Mouse (Mus musculus): ENCODE data around the gene 2900011O08Rik. TPM values are rescaled to one million over a fixed set of nuclear protein-coding genes. Genes with fewer than 3 reads are reported as not detected.

Gene 2900011O08Rik
- total RNA-seq, 2 experiments from 2014 or later, result not detected

GRCm38 (mm10) chr16:14003386-14004130, 17.2 kb downstream of the 2900011O08Rik start:
- ATAC-seq (replicated peaks; ENCODE audit: poor library complexity, severe bottlenecking), result no peak

DNA sequence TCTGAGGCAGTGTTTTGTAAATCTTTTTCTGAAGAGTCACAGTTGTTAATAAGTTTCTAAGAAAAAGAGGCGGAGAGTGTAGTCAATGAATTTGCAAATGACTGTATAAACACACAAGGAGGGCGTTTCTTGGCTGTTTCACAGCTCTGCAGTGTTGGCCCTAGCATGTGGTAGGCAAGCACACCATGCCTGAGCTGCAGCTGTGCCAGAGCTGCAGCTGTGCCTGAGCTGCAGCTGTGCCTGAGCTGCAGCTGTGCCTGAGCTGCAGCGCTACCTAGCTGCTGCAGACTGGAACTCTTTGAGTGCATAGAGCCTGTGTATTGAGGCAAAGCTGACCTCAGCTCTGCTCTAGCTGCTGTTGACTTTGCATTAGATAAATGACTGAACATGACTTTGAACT, 17.8 kb downstream of the 2900011O08Rik start:
- peak; percentile 48; the same call in 1 of the 2 replicates for ATAC-seq (replicated peaks; ENCODE audit: poor library complexity, severe bottlenecking)

DNA sequence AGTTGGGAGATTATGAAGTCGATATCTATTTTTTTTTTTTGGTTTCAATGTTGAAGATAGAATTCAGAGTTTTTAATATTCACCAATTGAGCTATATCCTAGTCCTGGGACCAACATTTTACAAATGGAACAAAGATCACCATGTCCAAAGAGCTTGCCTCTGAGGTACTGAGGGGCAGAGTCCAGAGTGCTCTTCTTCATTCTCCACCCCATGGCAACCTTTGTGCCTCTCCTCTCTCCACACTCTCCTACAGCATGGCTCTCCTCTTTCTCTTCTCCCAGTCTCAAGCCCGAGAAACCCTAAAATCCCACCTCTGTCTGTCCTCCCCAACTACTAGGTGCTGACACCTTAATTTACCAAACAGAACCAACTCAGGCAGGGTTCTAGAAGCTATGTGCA, 18.3 kb downstream of the 2900011O08Rik start:
- no peak for ATAC-seq (replicated peaks; ENCODE audit: poor library complexity, severe bottlenecking)

- no peak for ATAC-seq (replicated peaks; ENCODE audit: poor library complexity, severe bottlenecking)
These were observed 18.9 kb downstream of the 2900011O08Rik start for GRCm38 (mm10) chr16:14005266-14005665.

- ATAC-seq (replicated peaks; ENCODE audit: poor library complexity, severe bottlenecking), result no peak
These were observed 21.7 kb downstream of the 2900011O08Rik start for GRCm38 (mm10) chr16:14008081-14008480.

DNA sequence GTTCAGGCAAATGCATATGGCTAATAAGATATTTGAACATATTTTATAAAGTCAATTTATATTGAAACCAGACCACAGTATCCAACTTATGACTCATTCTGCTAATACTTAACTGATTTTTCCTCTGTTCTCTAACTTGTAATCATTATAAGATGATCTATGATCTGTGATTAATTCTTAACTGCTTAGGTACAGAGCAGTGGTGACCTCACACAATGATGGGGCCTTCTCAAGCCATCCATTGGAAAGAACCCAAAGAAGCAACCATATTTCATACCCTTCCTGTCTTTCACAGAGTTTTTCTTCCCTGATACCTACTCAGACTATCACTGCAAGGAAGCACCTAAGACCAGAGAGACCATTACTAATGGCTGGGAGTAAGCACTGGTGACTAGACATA, 22.3 kb downstream of the 2900011O08Rik start:
- ATAC-seq (replicated peaks; ENCODE audit: poor library complexity, severe bottlenecking), result no peak

GRCm38 (mm10) chr16:14009966-14010365, 23.6 kb downstream of the 2900011O08Rik start:
- ATAC-seq (replicated peaks; ENCODE audit: poor library complexity, severe bottlenecking), result no peak

DNA sequence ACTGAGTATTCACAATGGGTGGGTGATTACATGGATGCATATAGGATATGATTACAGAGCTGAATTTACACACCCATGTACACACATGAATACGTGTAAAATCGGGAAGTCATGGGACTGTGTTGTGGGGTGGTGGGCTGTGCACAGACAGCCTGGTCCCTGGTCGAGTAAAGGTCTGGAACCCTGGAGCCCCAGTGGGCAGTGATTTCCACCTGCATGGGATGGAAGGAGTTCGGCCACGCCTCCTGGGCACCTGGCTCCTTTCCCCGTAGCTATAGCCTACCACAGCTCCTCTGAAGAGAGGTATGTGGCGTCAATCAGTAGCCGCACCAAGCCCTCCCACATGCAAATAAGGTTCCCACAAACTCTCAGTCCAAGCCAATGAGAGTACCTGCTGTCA, 30.9 kb downstream of the 2900011O08Rik start:
- no peak for ATAC-seq (replicated peaks; ENCODE audit: poor library complexity, severe bottlenecking)

DNA sequence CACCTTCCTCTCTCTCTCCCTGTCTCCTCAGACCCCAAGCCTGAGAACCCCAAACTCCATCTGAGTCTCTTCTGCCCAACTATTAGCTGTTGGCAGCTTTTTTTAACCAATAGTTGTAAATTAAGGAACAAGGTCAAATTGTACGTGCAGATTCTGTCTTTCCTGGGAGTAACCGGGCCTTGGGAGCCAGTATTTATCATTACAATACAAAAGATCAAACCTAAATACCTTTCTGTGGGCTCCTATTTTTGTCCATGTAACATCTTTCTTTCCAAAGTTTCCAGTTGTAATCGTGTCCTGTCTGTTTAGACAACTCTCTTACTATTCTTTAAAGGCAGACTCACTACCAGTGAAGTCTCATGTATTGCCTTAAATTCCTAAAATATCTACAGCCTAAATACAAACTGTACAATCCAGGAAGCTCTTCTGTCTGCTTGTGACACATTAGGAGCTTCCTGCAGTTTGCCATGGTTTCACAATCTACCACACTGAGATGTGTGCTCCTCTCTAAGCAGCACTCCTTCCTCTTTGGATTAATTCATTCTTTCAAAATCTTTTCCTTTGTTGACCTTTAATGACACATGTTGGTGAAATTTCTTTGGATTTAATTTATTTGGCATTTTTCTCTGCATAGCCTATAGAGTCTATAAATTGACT, 34.9 kb downstream of the 2900011O08Rik start:
- peak; percentile 99 for ATAC-seq (replicated peaks; ENCODE audit: poor library complexity, severe bottlenecking)

- no peak for ATAC-seq (replicated peaks; ENCODE audit: poor library complexity, severe bottlenecking)
These were observed 38.9 kb downstream of the 2900011O08Rik start for GRCm38 (mm10) chr16:14025091-14025990.

DNA sequence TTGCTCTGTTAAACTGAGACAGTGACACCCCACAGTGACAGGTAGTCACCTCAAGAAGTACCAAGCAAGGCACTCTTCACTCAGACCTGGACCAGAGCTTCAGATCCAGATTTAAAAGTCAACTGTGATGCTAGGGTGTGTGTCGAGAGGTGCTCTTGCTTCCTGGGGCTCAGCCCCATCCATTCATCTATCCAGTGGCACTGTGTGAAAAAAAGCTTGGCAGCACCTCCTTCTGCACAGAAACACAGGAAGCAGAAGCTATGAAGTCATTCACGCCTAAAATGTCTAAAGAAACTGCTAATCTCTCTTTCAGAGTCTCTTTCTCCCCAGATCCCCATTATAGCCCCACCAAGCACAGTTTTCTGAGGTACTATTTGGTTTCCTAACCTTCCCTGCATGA, 42.7 kb downstream of the 2900011O08Rik start:
- no peak for ATAC-seq (replicated peaks; ENCODE audit: poor library complexity, severe bottlenecking)

DNA sequence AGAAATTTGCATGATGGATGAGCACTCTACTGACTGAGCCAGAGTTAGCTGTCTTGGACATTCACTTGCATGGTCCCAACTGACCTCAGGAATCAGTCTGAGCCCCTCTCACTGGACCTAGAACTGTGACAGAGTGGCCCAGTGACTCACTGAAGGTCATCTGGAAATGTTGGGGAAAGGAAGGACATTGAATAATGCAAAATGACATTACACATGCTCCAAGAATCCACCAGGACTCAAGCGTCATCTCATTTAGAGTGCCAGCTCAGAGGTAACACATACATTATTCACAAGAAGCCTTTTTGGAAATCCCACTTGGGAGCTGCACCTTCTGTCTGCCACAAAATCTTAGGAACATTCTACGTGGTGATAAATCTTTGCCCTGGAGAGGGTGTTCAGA, 43.4 kb downstream of the 2900011O08Rik start:
- ATAC-seq (replicated peaks; ENCODE audit: poor library complexity, severe bottlenecking), result no peak

DNA sequence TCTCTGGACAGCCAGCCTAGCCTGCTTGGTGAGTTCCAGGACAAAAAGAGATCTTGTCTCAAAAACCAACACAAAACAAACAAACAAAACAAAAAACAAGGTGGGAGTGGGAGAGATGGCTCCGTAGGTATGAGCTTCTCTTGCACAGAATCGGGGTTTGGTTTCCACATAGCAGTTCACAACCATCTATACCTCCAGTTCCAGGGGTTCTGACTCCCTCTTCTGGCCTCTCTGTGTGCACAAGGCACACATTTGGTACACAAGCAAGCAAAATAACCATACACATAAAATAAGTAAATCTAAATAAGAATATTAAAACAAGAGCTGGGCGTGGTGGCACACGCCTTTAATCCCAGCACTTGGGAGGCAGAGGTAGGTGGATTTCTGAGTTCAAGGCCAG, 44.2 kb downstream of the 2900011O08Rik start:
- no peak for ATAC-seq (replicated peaks; ENCODE audit: poor library complexity, severe bottlenecking)

DNA sequence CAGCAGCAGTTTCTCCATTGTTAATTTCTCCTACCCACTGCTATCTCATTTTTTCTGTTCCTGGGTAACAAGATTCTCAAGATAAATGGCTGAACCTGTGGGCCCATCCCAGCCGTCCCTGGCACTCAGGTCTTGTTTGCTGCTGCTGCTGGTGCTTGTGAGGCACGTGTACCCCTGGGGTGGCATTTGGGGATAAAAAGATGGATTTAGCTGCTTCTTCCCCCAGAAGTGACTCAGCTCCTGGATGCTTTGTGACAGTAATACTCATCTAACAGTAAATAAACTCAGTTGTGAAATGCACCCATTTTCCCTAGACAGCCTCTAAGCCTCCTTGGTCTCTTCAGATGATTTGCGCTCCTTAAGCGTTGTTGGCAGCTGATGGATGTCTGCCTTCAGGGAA, 46.7 kb downstream of the 2900011O08Rik start:
- no peak for ATAC-seq (replicated peaks; ENCODE audit: poor library complexity, severe bottlenecking)

DNA sequence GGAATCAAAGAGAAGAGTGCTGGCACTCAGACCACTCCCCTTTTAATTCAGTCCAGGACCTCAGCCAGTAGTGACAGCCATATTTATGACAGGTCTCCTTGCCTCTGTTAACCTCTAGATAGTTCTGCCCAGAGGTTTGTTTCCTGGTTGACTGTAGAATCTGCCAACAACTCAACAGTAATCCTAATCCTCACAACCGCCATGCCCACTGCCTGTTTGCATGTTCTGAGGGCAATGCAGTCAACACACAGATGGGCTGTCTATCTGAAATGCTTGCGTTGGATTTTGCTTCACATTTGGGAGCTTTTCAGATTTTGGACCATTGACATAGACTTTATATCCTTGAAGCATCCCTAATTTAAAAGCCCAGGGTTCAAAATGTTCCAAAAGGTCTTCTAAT, 56.0 kb downstream of the 2900011O08Rik start:
- ATAC-seq (replicated peaks; ENCODE audit: poor library complexity, severe bottlenecking), result no peak

GRCm38 (mm10) chr16:14044695-14045094, 58.3 kb downstream of the 2900011O08Rik start:
- no peak for ATAC-seq (replicated peaks; ENCODE audit: poor library complexity, severe bottlenecking)

- no peak for ATAC-seq (replicated peaks; ENCODE audit: poor library complexity, severe bottlenecking)
These were observed 59.9 kb downstream of the 2900011O08Rik start for GRCm38 (mm10) chr16:14046224-14046756.

DNA sequence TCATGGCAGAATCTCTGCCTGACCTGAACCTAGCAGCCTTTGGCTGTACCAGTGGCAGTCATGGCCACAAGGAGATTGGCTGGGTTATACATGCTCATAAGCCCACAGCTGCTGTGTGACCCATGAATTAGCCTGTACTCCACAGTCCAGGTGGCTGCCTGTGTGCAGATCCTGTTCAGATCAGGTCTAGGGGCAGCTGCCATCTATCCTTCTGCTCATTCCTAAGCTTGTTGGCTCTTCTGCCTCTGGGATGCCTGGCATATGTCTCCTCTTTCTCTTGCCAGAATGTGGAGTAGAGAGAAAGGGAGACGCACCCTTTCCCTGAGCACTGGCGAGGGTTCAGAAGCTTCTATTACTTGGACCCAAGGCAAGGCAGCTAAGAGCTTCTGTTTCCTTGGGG, 65.8 kb downstream of the 2900011O08Rik start:
- ATAC-seq (replicated peaks; ENCODE audit: poor library complexity, severe bottlenecking), result no peak

GRCm38 (mm10) chr16:14053116-14053515, 66.7 kb downstream of the 2900011O08Rik start:
- no peak for ATAC-seq (replicated peaks; ENCODE audit: poor library complexity, severe bottlenecking)

DNA sequence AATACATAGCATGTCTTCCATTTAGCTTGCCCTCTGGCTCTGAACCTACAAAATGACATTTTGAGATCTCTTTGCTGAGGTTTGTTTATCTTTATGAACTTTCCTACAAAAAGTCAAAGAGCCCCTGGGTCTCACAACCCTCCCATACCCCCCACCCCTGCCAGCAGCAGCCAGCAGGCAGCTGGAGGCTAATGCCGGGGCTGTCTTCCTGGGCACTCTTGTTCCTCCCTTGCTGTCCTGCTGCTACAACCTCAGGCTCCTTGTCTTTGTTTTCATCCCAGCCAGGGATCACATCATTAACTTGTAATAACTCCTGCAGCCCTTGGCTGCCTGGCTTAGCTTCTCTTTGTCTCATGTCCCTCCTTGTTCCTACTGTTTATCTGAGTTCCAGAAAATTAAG, 68.9 kb downstream of the 2900011O08Rik start:
- ATAC-seq (replicated peaks; ENCODE audit: poor library complexity, severe bottlenecking), result no peak

GRCm38 (mm10) chr16:14056734-14057133, 70.3 kb downstream of the 2900011O08Rik start:
- no peak for ATAC-seq (replicated peaks; ENCODE audit: poor library complexity, severe bottlenecking)
